Mouse (Mus musculus) embryonic facial prominence, embryonic 12.5 days (tissue): Measurements from ENCODE around the gene Pou2f2. TPM values are rescaled to one million over a fixed set of nuclear protein-coding genes. Genes with fewer than 3 reads are reported as not detected.

Experiments used
- ATAC-seq: fragments of 200-750 bp; cut with Nextera tagmentation; 2 replicates; pipeline ENCODE4 v1.8.0; 2017; ENCODE audit not compliant: insufficient number of reproducible peaks, insufficient read depth, low FRiP score, low TSS enrichment
- H3K27ac ChIP-seq: fragments of 300-500 bp; sonication (generic); 2 replicates; pipeline ENCODE4 v1.5.1; 2016; ENCODE audit warnings: mild to moderate bottlenecking
- H3K27me3 ChIP-seq: fragments of 300-500 bp; sonication (generic); 2 replicates; pipeline ENCODE4 v1.6.1; 2016; ENCODE audit warnings: mild to moderate bottlenecking, moderate library complexity
- H3K36me3 ChIP-seq: fragments of 300-500 bp; sonication (generic); 2 replicates; pipeline ENCODE4 v1.6.1; 2016; ENCODE audit warnings: mild to moderate bottlenecking
- H3K4me1 ChIP-seq: fragments of 300-500 bp; sonication (generic); 2 replicates; pipeline ENCODE4 v1.6.1; 2016
- H3K4me2 ChIP-seq: fragments of 300-500 bp; sonication (generic); replicated peaks from 2 replicates; pipeline ENCODE4 v1.6.1; 2016; ENCODE audit warnings: mild to moderate bottlenecking, moderate library complexity
- H3K4me3 ChIP-seq: fragments of 300-500 bp; sonication (generic); 2 replicates; pipeline ENCODE4 v1.5.1; 2016; ENCODE audit warnings: mild to moderate bottlenecking
- H3K9ac ChIP-seq: fragments of 300-500 bp; sonication (generic); 2 replicates; pipeline ENCODE4 v1.6.1; 2016; ENCODE audit warnings: mild to moderate bottlenecking, moderate library complexity
- H3K9me3 ChIP-seq: fragments of 300-500 bp; sonication (generic); 2 replicates; pipeline ENCODE4 v1.6.1; 2016; ENCODE audit warnings: mild to moderate bottlenecking, moderate library complexity
- WGBS: fragments of 180-500 bp; shearing (Covaris S2); methylation state at CpG from one replicate; pipeline ENCODE4 v1.1.7; 2016; 5-methylcytosine and 5-hydroxymethylcytosine counted together
- polyA plus RNA-seq: library from polyadenylated mRNA; unstranded; fragments of >200 nt; fragmentation: Nextera tagmentation; extraction: Ambion mirVana; gene quantifications from 2 replicates; pipeline ENCODE4 v1.2.1, GENCODE M21; 2016

Gene Pou2f2
- polyA plus RNA-seq, 1 experiment from 2014 or later = 3.2 TPM

DNA sequence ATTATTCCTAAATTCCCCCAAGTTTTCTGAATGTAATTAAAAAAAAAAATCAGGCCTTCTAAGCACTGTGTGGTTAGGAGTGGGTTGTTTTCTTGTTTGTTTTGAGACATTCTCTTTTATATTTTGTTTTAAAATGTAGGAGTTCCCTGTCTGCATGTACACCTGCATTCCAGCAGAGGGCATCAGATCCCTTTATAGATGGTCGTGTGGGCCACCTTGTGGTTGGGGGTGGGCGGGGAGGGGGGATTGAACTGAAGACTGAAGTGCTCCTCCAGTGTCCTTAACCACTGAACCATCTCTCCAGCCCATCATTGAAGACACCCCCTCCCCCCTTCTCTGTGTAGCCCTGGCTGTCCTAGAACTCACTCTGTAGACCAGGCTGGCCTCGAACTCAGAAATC lies 92.9 kb downstream of the Pou2f2 start:
- Histone ChIP-seq H3K9ac (no peak overlapping the region), H3K9me3 (no peaks in the 10 kb centered on the region), H3K27me3 (no peaks in the 10 kb centered on the region), H3K4me1 (peaks cover 25% of the 10 kb centered on the region), H3K27ac (no peak overlapping the region), H3K4me2 (no peak overlapping the region), H3K4me3 (no peak overlapping the region), H3K36me3 (peaks cover 44% of the 10 kb centered on the region)
- ATAC-seq = no peak
- 52% methylated on average over 3 of the region's 3 CpGs for WGBS

- H3K4me3 ChIP-seq = no peak overlapping the region
- H3K9ac ChIP-seq = no peak overlapping the region
- ATAC-seq = no peak
- H3K27ac ChIP-seq = no peak overlapping the region
- H3K27me3 ChIP-seq = no peaks in the 10 kb centered on the region
- 86% methylated on average over 5 of the region's 5 CpGs for WGBS
- H3K36me3 ChIP-seq = peaks cover 64% of the 10 kb centered on the region
- H3K4me1 ChIP-seq = peaks cover 19% of the 10 kb centered on the region
- H3K9me3 ChIP-seq = no peaks in the 10 kb centered on the region
- no peak overlapping the region for H3K4me2 ChIP-seq
Observed at GRCm38 (mm10) chr7:25084621-25085020, 94.9 kb downstream of the Pou2f2 start.

GRCm38 (mm10) chr7:25082510-25082909 lies 97.0 kb downstream of the Pou2f2 start:
- Histone ChIP-seq H3K4me1 (peaks cover 19% of the 10 kb centered on the region), H3K4me2 (no peak overlapping the region), H3K9ac (no peak overlapping the region), H3K9me3 (no peaks in the 10 kb centered on the region), H3K27me3 (no peaks in the 10 kb centered on the region), H3K36me3 (peaks cover 70% of the 10 kb centered on the region), H3K27ac (no peak overlapping the region), H3K4me3 (no peak overlapping the region)
- 84% methylated on average over 4 of the region's 4 CpGs for WGBS
- no peak for ATAC-seq

GRCm38 (mm10) chr7:25080431-25080830 lies 99.1 kb downstream of the Pou2f2 start:
- Histone ChIP-seq H3K4me3 (no peak overlapping the region), H3K4me2 (no peak overlapping the region), H3K4me1 (peaks cover 22% of the 10 kb centered on the region), H3K36me3 (peaks cover 63% of the 10 kb centered on the region), H3K27ac (no peak overlapping the region), H3K9me3 (no peaks in the 10 kb centered on the region), H3K9ac (no peak overlapping the region), H3K27me3 (no peaks in the 10 kb centered on the region)
- no peak for ATAC-seq
- 90% methylated on average over 13 of the region's 13 CpGs for WGBS

GRCm38 (mm10) chr7:25079496-25080026 lies 100.0 kb downstream of the Pou2f2 start:
- no peak overlapping the region for H3K4me2 ChIP-seq
- peaks cover 55% of the 10 kb centered on the region for H3K36me3 ChIP-seq
- no peak overlapping the region for H3K27ac ChIP-seq
- peaks cover 22% of the 10 kb centered on the region for H3K4me1 ChIP-seq
- H3K27me3 ChIP-seq = no peaks in the 10 kb centered on the region
- H3K9me3 ChIP-seq = no peaks in the 10 kb centered on the region
- H3K4me3 ChIP-seq = no peak overlapping the region
- ATAC-seq = no peak
- H3K9ac ChIP-seq = no peak overlapping the region
- 82% methylated on average over 12 of the region's 12 CpGs for WGBS

- H3K4me1 ChIP-seq = peaks cover 30% of the 10 kb centered on the region
- WGBS = 1% methylated on average over 33 of the region's 33 CpGs
- H3K27ac ChIP-seq = peak overlapping the region; percentile 97
- peak overlapping the region; percentile 90 for H3K9ac ChIP-seq
- no peaks in the 10 kb centered on the region for H3K27me3 ChIP-seq
- peak overlapping the region; percentile 68 for H3K4me2 ChIP-seq
- peaks cover 33% of the 10 kb centered on the region for H3K36me3 ChIP-seq
- ATAC-seq = peak; percentile 39; the same call in 1 of the 2 replicates
- peak overlapping the region; percentile 93 for H3K4me3 ChIP-seq
- H3K9me3 ChIP-seq = no peaks in the 10 kb centered on the region
Observed at GRCm38 (mm10) chr7:25077414-25077755, 102.1 kb downstream of the Pou2f2 start.

- peak overlapping the region; percentile 97 for H3K27ac ChIP-seq
- H3K27me3 ChIP-seq = no peaks in the 10 kb centered on the region
- H3K4me3 ChIP-seq = peak overlapping the region; percentile 93
- WGBS = under 1% methylated on average over 56 of the region's 56 CpGs
- peak; percentile 98 for ATAC-seq
- peaks cover 27% of the 10 kb centered on the region for H3K36me3 ChIP-seq
- H3K9me3 ChIP-seq = no peaks in the 10 kb centered on the region
- peak overlapping the region; percentile 90 for H3K9ac ChIP-seq
- peaks cover 31% of the 10 kb centered on the region for H3K4me1 ChIP-seq
- peak overlapping the region; percentile 68 for H3K4me2 ChIP-seq
Observed at GRCm38 (mm10) chr7:25076663-25077413, 102.7 kb downstream of the Pou2f2 start.

GRCm38 (mm10) chr7:25076296-25076662 lies 103.2 kb downstream of the Pou2f2 start:
- H3K9ac ChIP-seq = peak overlapping the region; percentile 60
- WGBS = 19% methylated on average over 7 of the region's 7 CpGs
- no peaks in the 10 kb centered on the region for H3K27me3 ChIP-seq
- peak overlapping the region; percentile 93 for H3K4me3 ChIP-seq
- H3K4me2 ChIP-seq = peak overlapping the region; percentile 68
- H3K27ac ChIP-seq = peak overlapping the region; percentile 89
- ATAC-seq = no peak
- H3K36me3 ChIP-seq = peaks cover 22% of the 10 kb centered on the region
- H3K4me1 ChIP-seq = peaks cover 34% of the 10 kb centered on the region
- H3K9me3 ChIP-seq = no peaks in the 10 kb centered on the region

DNA sequence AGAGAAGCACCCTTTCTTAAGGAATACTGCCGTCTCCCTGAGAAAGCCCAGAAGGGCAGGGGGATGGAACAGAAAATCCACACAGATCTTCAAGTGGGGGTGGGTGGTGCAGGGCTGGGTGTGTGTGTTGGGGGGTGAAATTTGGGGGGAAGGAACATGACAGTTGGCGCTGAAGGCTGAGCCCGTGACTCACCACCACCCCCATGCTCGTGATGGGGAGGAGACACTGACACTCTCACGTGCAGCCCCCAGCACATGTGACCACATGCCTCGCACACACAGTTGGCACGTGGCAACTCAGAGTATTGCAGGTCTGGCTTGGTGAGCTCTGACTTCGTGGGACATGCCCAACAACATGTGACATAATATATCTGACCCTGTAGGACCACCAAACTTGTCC lies 105.6 kb downstream of the Pou2f2 start:
- H3K9me3 ChIP-seq = no peaks in the 10 kb centered on the region
- no peaks in the 10 kb centered on the region for H3K27me3 ChIP-seq
- H3K4me1 ChIP-seq = peaks cover 50% of the 10 kb centered on the region
- no peak overlapping the region for H3K9ac ChIP-seq
- ATAC-seq = no peak
- no peaks in the 10 kb centered on the region for H3K36me3 ChIP-seq
- no peak overlapping the region for H3K4me2 ChIP-seq
- H3K4me3 ChIP-seq = no peak overlapping the region
- WGBS = 76% methylated on average over 8 of the region's 8 CpGs
- peak overlapping the region; percentile 88 for H3K27ac ChIP-seq

DNA sequence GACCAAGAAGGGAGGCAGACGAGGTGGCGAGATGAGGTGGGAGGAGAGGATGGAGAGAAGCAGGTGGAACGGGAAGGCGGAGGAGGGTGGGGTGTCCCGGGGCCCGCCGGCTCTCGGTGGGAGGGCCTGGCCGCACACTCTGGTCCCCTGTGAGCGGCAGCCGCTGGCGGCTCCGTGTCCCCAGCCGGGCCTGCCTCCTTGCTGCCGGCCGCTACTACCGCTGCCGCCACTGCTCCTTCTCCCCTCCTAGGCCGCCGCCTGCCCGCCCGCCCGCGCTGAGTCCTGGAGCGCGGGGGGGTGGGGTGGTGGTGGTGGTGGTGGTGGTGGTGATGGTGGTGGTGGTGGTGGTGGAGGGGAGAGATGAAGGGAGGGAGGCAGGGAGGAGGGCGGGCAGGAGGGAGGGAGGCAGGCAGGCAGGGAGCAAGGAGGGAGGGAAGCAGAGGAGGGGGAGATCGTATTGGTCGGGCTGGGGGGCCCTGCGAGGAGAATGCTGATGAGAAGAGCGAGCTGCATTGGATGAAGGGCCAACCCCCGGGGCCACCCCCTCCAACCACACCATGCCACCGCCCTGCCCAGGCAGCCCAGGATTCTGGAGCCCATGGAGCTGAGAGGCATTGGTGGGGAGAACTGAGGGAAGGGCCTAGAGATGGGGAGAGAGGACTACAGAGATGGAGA lies 106.7 kb downstream of the Pou2f2 start:
- Histone ChIP-seq H3K4me3 (peak overlapping the region; percentile 73), H3K4me1 (peaks cover 40% of the 10 kb centered on the region), H3K9ac (peak overlapping the region; percentile 84), H3K27ac (peak overlapping the region; percentile 88), H3K36me3 (peaks cover 9% of the 10 kb centered on the region), H3K4me2 (peak overlapping the region; percentile 94), H3K9me3 (no peaks in the 10 kb centered on the region), H3K27me3 (no peaks in the 10 kb centered on the region)
- no peak for ATAC-seq
- 1% methylated on average over 21 of the region's 33 CpGs for WGBS

DNA sequence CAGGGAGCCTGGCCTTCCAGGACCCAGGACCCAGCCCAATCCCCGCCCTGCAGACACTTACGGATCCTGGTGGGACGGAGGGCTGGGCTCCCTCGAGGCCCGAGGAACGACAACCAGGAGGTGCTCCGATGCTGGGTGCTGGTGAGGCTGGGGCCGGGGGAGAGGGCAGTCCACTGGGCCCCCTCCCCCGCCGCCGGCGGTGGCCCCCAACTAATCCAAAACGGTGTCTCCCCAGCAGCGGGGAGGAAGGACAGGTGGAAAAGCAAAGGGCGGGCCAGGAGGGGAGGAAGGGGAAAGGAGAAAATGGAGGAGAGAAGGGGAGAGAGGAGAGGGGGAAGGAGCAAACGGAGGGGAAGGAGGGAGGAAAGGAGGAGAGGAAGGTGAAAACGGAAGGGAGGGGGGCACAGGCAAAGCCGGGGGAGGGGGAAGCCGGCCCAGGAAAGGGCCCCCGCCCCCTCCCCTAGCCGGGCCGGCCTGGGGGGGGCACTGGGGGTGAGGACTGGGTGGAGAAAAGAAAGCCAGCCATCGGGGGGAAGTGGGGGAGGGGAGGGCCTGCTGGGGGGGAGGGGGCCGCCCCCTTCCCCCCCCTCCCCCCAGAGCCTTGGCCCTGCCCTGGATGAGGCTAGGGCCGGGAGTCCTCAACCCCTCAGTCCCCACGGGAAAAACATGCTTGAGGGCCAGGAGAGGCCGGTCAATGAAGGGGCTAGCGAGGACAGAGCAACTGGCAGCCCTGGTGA lies 107.4 kb downstream of the Pou2f2 start, which contains the start of the genes Grik5 and Zfp574:
TSS of gene Grik5 (minus strand) at position 368 of the 737 bp plus-strand sequence.
TSS of gene Zfp574 (plus strand) at position 589 of the 737 bp plus-strand sequence.
- Histone ChIP-seq H3K4me1 (peaks cover 40% of the 10 kb centered on the region), H3K9ac (peak within 1 kb of the TSS; percentile 84), H3K27me3 (no peaks in the 10 kb centered on the region), H3K9me3 (no peaks in the 10 kb centered on the region), H3K4me2 (peak within 1 kb of the TSS; percentile 94), H3K4me3 (peak within 1 kb of the TSS; percentile 73), H3K36me3 (peaks cover 16% of the 10 kb centered on the region), H3K27ac (peak within 1 kb of the TSS; percentile 88)
- ATAC-seq = no peak
- WGBS = 1% methylated on average over 21 of the region's 28 CpGs
